Mouse (Mus musculus): ENCODE measurements around the gene Fbl.
A peak's percentile ranks its signal among the peaks of the same experiment; 100 is the strongest.
"Not testable (repeated sequence)": the region's sequence is repeated elsewhere in the genome, so short reads cannot be mapped to it uniquely, and the experiment has no call there.

Fbl gene

DNA sequence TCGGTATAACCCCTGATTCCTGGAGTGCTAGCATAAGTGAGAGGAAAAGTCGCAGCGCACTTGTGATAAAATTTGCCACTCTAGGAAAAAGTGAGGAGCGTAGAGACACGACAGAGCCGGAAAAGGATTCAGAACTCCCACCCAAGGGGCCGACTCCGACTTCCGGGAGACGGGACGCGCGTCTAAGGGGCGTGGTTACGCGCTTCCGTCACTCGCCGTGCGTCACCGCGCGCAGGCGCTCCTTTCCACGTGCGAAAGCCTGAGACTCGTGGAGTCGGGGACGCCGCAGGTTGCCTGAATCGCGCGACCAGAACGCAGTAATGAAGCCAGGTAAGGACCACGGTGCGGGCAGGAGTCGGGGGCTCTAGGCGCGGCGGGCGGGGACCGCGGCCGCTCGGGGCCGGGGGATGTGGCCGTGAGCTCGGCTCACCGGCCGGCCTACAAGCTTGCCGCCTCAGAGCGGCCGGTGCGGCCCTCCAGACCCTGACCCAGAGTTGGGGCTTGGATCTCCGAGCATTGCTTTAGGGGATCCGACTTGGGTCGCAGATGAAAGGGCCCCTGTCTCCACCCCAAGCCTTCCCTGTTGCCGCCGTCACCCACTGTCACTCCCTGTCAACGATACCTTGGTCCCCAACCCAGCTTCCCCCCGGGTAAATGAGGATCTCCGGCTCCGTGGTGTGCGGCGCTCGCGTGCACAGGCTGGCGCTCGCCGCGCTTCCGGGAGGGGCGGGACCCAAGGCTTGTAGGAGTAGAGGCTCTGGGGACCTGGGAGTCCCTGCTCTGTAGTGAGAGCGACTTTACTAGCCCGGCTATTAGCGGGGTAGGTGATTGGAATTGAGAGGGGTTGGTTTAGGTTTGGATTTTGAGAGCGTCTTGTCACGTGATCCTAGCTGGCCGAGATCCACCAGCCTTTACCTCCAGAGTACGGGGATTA is at the start of gene Fbl:
Fbl (plus strand) TSS at position 222 of the 934 bp plus-strand sequence.
- DNase-seq (ENCODE audit: low spot score), result peak; percentile 92

DNA sequence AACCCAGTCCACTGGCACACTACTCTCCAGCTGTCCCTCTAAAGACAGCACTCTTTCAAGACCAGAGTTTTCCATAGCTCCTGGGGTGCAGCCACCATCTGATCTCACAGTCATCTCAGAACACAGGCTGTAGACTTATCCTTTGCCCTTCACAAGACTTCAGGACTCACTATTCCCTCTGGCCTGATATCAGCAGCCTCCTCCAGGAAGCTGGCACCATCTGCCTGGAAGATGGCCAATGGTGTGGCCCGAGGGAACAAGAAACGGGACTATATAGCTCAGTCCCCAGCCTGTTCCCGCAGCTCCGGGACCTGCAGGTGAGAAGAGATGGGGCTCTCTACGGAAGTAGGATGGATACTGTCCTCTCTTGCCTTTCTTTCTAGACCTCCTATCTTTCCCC is 40.3 kb upstream of the Fbl start, which contains the start of gene 9530053A07Rik:
9530053A07Rik (plus strand) TSS at position 301 of the 400 bp plus-strand sequence.
- DNase-seq (ENCODE audit: low spot score), result no peak

DNA sequence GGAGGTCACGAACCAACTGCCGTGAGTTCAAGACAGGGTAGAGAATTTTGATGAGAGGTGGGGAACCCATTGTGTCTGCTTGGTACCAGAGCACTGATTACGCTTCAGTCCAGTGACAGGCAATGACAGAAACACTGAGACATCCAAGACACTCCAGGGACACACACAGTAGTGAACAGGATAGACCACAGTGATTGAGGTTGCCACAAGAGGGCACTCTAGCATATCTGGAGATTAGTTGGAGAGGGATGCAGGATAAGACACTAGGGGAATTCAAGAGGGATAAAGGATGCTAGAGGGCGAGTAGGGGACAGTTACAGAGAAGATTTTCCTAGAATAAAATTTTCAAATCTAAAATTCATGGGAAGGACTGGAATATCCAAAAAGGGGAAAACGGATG is 31.9 kb upstream of the Fbl start:
- no peak for DNase-seq (ENCODE audit: low spot score)

DNA sequence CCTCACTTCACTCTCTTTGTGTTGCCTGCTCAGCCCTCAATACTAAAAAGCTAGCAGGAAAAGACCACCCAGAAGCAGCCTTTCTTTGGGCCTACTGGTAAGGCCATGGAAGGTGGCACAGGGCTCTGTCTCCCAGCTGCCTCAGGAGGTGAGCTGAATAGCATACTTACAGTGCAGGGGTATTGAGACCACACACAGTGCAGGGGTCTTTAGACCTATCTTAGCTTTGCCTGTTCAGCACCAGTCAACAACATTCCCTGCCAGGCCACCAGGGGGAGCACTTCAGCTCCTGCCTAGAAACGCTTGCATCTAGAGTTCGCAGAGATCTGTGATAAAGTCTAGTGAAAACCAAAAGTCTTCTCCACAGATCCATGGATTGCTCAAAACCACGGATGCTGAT is 21.2 kb upstream of the Fbl start:
- peak; percentile 49 for DNase-seq (ENCODE audit: low spot score)

DNA sequence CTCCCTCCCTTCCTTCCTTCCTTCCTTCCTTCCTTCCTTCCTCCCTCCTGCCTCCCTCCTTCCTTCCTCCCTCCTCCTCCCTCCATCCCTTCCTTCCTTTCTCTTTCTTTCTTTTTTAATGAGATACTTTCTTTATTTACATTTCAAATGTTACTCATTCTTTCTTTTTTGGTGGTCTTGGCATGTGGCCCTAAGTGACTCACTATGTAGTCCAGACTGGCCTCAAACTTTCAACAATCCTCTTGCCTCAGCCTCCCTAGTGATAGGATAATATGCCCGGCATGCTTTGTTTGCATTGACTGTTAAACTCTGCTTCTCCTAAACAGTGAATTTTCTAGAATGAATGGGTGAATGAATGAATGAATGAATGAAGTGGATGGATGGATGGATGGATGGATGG is 19.7 kb upstream of the Fbl start:
- DNase-seq (ENCODE audit: low spot score), result no peak

DNA sequence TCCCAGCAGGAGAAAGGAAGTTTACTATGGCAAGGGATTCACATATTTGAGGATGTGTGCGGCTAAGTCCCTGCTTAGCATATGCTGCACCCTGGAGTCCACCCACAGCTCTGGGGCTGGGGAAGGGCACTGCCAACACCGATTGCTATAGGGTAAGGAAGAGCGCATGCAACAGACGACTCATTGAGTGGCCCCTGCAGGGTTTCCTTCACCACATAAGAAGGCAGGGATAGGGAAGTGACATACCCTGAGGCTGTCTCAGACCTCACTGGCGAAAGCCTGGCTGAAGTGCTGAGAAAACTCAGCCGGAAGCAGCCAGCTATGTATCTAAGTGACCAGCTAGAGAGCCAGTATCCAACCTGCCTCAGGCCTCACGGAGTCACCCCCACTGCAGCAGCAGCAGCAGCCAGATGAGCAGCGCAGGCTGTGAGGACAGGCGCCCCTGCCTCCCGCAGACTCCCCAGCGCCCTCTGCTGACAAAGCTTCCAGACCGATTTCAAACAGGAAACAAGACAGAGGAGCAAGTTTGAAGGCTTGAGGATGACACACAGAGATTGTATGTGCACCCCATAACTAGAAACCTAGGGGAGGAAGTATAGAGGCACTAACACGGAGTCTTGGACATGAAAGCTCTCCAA is 17.8 kb upstream of the Fbl start:
- DNase-seq (ENCODE audit: low spot score), result no peak

DNA sequence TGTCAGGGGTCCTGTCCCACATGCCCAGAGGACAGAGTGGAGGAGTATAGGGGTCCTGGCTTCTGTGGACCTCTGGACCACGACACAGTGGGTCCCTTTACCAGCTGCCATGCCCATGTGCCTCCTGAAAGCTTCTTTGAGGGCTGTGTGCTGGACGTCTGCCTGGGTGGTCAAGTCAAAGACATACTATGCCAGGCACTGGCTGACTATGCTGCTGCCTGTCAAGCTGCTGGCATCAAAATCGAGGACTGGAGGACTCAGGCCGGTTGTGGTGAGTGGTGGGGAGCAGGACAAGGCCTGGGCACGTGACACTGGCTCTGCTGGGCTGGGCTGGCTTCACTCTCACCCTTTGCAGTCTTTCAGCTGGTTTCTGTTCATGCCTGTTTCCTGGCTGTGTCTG is 15.9 kb upstream of the Fbl start:
- DNase-seq (ENCODE audit: low spot score), result not testable (repeated sequence)

DNA sequence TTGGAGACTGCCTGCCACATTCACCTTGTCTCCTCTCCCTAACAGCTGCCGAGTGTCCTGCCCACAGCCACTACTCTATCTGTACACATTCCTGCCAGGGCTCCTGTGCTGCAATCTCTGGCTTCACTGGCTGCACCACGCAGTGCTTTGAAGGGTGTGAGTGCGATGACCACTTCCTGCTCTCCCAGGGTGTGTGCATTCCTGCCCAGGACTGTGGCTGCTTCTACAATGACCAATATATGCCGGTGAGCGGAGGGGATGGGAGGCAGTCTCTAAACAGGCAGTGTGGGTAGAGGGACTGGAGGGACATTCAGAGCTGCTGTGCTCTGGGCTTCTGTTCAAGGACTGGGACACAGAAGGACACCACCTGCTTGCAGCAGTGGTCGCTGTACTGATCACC is 10.2 kb upstream of the Fbl start:
- DNase-seq (ENCODE audit: low spot score), result no peak

DNA sequence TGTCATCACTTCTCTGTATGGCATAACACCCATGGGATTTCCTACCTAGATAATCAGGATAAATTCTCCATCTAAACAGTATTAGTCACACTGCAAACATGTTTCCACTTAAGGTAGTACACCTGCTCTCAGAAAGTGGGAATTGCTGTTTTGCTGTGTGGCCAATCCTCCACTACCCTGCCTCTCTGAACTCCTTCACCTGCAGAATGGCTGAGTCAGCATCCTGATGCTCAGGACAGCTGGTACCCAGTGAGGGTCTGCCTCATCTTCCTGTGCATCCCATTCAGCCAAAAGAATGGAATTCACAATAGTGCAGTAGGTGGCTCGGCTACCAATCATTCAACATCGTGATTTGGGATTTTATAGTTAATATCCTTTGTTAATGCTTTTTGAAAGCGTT is 9.6 kb upstream of the Fbl start:
- no peak for DNase-seq (ENCODE audit: low spot score)

DNA sequence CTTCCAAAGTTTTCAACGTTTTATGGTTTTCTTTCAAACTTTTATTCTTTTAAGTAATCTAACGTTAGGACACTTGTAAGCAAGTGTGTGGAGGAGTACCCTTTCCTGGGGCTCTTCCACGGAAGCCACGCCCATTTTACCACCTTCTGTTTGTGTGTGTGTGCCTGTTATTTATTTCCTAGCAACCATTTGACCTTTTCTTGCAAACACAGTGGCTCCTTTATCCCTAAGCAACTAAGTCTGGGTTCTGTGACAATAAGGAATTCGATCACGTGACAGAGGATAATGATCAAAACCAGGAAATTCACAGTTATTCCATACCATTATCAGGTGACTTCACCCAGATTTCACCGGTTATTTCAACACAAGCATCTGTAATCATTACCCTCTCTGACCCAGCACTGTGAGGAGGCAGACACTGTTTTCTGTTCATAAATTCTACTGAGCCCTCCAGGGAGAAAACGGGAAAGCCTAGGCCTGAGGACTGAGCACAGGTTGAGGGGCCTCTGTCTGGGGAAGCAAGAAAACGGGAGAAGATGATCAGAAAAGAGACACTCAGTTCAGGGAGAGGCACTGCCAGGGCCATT is 8.3 kb upstream of the Fbl start:
- DNase-seq (ENCODE audit: low spot score), result no peak

DNA sequence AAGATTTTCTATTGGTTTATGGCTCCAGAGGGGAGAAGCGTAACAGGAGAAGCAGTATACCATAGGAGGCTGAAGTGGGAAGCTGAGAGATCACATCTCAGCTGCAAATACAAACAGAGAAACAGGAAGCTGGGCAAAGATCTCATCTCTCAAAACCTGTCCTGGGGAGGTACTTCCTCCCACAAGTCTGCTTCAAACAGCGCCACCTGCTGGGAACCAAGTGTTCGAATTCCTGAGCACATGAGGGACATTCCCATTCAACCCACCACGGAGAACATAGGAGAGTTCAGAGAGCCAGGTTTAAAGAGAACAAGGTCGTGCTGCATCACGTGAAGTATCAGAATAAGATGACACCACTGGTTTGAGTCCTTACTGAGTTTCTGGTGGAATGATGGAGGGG is 4.1 kb upstream of the Fbl start:
- DNase-seq (ENCODE audit: low spot score), result no peak

DNA sequence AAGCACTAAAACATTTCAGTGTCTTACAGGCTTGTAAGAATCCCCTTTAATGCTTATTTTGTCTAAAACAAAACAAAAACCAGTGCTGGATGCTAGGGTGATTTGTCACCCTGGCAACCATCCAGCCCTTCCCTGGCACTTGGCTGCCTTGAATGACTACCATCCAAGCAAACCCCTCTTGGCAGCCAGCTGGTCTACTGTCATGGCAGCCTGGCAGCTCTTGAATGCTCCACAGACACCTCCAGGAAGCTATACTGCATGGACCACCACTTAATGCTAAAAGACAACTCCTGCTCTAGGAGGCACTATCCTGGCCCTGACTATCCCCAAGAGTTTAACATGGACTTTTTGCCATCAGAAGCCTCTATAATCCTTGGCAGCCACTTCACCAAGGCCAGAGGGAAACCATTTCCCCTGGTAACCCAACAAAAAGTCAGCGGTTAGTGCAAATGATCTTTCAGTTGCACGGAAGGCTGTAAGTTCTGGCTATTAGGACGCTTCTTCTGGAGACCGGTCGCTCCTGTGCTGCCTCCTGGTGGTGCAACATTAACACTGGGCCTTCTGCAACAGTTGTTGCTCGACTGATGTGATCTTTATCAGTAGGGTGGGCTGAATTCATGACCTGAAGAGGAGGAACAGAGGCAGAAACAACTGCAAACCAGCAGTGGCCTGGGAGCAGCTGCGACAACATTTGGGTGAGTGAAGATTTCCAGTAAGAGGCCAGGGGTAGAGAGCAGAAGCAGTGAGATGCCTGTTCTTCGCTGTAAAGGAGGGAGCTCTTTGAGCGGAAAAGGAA is 992 bp upstream of the Fbl start:
- peak; percentile 62 for DNase-seq (ENCODE audit: low spot score)

DNA sequence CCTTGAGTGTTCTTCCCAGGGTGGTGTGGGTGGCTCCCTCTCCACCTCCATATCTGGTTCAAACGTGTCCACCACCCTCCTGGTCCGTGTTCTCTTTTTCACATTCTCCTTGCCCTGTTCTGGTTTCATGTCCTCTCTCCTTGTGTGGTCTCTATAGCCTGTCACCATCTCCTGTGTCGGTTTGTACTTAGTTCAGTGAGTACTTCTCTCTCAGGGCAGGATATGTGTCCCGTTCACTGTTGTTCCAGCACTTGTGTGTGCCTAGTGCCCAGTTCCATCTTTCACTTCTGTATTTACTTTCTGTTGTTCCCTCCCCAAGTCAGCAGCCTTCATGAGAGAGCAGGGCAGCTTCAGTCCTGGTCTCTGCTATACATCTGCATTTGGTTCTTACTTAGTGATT is 5.8 kb downstream of the Fbl start:
- no peak for DNase-seq (ENCODE audit: low spot score)

DNA sequence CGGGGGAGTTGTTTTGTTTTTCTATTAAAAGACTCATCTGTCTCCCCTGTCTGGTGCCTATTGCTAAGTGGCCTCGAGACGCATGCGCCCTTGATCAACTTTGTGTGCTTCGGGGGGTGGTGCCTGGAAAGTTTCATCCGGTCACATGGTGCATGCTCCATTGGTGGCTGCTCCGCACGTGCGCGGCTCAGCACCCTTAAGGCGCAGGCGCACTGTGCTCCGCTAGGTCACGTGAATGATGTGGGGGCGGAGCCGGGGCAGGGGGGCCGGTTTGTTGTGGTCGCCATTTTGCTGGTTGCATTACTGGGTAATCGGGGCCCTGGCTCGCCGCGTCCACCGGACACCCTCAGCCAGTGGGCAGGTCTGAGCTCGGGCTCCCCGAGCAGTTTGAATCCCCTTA is 9.7 kb downstream of the Fbl start, which contains the start of gene Dyrk1b:
Dyrk1b (plus strand) TSS at position 242 of the 400 bp plus-strand sequence.
- DNase-seq (ENCODE audit: low spot score), result peak; percentile 98

DNA sequence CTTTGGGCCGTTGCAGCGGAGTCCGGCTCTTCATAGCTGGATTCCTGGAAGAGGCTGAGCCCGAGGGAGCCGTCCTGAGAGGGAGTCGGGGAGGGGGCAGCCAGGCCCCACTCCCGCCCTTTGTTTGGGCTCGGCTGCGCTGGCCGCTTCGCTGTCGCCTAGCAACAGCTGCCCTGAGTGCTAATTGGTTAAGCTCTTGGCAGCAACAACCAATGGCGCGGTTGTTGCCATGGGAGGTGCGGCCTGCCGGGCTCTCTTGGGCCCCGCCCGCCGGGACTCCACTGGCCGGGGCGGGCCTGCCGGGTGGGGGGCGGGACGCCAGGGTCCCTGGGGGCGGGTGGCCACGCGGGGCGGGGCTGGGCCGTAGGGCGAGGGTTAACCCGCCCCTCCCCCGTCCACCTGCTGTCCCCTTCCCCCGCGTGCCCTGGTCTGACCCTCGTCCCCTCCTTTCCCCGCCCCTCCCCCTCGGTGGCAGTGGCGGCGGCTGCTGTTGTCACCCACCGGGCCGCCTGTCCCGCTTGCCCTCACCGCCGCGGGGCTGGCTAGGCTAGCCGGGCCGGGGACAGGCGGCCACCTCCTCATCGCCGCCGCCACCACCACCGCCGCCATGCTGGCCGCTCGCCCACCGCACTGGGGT is 10.3 kb downstream of the Fbl start:
- DNase-seq (ENCODE audit: low spot score), result peak; percentile 96

DNA sequence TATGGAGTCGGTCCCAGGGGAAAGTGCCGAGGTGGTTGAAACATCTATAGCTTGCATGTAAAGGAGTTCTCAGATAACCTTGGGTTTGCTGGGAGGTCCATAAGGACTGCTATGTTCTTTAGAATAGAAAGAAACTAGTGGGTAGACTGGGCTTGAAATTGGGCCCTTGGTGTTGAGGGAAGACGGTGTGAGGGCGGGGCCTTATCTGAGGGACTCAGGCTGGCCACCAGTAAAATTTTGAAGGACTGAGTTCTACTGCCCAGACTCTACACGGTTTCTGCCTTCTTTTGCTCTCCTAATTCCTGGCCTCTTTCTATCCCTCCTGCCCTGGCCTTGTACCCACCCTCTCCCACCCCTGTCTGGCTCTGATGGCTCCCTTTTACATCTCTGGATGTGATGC is 11.4 kb downstream of the Fbl start:
- no peak for DNase-seq (ENCODE audit: low spot score)

DNA sequence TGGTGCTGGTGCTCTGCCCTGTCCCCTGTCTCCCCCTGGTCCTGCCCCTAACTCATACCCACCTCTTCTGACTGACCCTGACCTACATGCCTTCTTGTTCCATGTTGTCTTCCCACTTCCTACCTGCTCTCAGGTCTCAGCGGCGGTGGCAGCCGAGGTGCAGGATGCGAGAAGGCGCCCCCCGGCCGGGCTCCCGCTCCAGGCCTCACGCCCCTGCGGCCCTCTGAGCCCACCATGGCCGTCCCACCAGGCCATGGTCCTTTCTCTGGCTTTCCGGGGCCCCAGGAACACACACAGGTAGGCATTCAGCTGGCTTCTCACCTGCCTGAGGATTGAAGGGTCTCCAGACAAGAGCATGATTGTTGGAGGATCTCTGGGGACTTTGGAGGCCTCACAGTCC is 11.9 kb downstream of the Fbl start:
- no peak for DNase-seq (ENCODE audit: low spot score)

DNA sequence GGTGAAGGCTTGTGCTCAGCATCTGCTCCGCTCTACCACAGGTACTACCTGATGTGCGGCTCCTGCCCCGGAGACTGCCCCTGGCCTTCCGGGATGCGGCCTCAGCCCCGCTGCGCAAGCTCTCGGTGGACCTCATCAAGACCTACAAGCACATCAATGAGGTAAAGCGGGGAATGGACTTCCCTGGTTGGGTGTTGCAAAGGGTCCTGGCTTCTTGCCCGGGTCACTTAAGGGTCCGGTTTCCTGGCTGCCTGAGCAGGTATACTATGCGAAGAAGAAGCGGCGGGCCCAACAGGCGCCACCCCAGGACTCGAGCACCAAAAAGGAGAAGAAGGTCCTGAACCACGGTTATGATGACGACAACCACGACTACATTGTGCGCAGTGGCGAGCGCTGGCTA is 12.8 kb downstream of the Fbl start:
- no peak for DNase-seq (ENCODE audit: low spot score)

DNA sequence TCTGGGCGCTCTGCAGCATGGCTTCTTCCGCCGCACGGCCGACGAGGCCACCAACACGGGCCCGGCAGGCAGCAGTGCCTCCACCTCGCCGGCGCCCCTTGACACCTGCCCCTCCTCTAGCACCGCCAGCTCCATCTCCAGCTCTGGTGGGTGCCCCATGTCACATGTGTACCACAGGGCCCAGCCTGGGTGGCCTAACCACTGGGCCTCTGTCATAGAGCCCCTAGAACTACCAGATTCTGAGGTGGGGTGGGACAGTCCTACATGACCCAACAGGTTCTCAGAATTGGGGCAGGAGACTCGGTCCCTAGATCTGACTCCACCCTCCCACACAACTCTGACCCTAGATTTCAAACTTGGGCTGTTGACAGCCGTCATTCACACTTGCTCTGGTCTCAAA is 16.4 kb downstream of the Fbl start:
- no peak for DNase-seq (ENCODE audit: low spot score)

DNA sequence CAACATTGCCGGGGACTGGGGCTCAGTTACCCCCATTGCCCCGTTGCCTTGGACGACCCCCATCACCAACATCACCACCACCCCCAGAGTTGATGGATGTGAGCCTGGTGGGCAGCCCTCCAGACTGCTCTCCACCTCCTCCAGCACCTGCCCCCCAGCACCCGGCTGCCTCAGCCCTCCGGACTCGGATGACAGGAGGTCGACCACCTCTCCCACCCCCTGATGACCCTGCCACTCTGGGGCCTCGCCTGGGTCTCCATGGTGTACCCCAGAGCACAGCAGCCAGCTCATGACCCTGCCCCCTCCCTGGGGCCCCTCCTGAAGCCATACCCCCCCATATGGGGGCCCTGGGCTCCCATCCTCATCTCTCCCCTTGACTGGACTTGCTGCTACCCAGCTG is 17.1 kb downstream of the Fbl start:
- DNase-seq (ENCODE audit: low spot score), result no peak

DNA sequence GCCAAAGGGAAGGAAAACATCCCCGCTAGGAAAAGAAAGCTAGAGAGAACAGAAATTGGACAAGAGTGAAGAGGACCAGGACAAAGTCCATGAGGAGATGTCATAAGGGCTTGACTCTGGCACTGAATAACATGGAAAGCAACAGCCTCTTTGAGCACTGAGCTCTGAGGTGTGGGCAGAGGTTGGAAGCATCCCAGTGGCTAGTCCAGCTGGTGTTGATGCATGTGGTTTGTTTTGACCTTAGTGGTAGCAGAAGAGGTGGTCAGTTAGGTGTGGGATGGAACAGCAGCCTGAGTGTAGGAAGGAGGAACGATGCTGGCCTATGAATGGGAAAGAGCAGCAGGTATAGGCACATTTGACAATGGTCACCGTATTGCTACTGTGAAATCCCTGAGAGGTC is 22.0 kb downstream of the Fbl start:
- no peak for DNase-seq (ENCODE audit: low spot score)

DNA sequence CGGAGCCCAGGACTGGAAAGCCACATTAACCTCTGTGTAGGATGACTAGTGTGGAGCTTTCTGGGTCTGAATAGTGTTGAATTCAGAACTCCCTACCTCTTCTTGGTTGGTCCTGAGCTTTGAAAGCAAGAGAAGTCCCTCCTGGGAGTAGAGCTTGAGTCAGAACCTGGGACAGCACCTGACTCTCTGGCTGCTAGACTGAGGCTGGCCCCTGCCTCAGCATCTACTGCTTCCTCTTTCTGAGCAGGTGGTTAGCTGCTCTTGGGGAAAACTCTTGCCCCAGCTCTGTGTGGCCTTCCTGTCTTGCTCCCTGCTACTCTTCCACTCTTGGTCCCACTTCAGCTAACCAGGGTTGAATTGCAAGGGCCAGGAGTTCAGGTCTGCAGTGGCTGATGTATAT is 22.4 kb downstream of the Fbl start:
- no peak for DNase-seq (ENCODE audit: low spot score)
